Mouse (Mus musculus) ES-CJ7 (cell line): ENCODE measurements around the gene Cldn5.

Source experiments
- DNase-seq: peaks from one replicate; pipeline ENCODE4 v3.0.0; 2011; ENCODE audit warnings: low read depth, low spot score

The Cldn5 gene

DNA sequence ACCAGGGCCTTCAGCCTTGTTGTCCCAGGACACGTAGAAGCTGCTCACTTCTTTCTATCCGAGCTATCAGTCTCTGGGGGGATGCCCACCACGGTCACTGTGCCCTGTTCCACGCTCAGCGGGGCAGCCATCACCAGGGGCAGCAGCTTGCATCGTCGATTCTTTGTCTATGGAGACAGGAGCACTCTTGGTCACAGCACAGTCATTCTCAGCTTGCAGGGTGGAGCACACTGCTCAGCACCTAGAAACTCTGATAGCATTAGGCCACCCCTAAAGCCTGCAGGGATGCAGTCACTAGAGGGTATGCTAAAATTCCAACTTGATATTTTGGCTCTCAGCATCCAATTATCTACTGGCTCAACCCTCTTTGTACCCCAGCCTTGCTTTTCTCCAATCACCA is 8.4 kb downstream of the Cldn5 start:
- no peak for DNase-seq

DNA sequence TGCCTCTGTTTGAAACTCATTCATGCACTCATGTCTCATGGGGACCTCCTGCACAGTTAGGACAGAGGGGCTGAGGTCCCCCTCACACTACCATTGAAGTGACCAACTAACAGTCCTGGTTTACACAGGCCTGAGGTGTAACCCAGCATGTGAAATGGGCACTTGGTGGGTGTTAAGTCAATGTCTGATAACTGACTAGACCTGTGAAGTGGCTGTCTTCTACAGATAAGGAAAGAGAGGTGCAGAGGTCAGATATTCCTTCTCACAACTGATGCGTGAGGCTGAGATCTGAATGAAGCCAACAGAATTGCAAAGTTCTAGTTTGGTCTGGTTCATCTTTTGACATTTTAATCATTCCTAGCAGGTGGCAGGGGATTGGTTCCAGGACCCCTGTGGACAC is 8.8 kb downstream of the Cldn5 start:
- no peak for DNase-seq

DNA sequence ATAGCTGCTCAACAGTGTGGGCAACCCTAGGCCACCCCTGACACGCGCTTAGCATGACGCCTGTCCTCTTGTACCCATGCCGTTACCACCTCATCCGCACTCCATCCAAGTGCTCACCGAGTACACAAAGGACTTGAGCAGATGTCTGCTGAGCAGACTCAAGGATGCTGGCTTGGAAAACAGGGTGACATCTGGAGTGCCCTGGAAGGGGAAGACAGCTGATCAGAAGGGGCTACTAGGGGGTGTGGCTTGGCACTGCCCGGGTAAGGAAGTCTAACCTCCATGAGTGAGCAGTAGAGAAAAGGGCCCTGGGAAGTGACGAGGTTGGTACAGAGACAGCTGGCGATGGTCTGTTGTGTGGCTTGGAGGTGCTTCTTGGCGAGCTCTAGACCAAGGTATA is 10.0 kb downstream of the Cldn5 start:
- no peak for DNase-seq

DNA sequence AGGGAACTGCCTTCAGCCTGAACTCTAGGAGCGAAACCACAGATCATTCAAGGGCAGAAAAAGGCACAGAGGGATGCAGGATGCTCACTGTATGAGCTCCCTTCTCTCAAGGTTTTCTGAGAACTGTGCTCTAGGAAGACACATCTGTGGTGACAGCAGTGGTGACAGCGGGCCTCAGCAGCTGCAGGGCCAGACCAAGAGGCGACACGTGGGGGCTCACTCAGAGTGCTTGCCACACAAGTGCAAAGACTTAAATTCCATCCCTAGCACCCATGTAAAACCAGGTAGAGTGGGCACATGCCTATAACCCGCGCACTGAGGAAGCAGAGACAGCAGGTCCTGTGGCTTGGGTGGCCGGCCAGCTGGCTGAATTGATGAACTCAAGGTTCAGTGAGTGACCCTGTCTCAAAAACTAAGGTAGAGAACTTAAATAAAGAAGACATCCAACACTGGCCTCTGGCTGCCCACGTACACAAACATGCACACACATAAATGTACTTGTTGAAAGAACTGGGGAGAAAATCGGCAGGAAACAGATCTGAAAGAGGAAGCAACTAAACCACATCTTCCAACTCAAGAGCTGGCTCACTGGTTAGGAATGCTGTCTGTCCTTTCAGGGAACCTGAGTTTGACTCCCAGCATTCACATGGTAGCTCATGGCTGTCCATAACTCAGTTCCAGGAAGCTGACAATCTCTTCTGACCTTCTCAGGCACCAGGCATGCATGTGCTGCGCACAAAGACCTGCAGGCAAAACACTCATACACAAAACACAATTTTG is 12.2 kb downstream of the Cldn5 start:
- no peak for DNase-seq

DNA sequence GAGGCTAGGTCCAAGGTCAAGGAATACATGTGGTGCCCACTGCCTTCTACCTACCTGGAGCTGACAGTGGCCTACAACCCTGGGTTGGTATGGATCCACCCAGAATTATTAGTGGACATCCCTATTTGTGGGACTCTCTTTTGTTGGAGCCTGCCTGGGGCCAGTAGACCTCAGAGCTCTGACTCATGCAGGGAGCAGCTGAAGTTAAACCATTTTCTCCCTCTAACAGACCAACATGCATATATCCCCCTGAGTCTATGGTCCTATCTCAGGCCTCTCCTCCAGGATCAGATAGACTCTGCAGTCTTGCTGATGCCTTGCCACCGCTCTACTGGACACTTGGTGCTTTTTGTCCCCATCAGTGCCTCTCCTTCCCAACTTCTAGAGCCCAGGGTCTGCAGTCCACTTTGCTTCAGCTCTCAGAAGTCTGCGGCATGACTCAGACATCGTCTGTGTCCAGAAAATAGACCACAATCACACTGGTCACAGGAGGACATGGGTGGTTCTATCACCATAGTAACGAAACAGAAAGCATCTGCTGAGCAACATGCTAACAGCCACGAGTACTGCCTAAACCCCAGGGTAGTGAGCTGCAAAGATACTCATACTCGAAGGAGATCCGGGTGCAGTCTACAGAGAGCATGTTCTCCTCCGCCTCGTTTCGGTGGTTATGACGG is 18.7 kb downstream of the Cldn5 start:
- DNase-seq = no peak

DNA sequence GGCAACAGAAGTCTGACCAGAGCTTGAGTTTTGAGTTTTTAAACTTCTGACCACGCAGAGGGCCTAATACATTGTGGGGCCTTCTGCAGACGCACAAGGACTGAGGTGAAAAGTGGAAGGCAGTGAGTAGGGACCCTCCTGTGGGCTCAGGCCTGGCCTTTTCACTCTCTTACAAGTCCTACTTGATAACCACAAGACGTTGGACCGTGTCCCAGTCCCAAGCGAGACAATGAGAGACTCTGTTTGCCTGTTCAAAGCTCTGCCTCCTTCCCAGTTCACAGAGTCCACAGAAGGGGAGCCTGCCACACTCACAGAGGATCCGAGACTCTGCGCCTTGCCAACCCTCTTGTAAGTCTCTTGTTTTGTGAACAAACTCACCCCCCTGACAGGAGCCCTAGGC is 20.0 kb downstream of the Cldn5 start:
- DNase-seq = no peak

DNA sequence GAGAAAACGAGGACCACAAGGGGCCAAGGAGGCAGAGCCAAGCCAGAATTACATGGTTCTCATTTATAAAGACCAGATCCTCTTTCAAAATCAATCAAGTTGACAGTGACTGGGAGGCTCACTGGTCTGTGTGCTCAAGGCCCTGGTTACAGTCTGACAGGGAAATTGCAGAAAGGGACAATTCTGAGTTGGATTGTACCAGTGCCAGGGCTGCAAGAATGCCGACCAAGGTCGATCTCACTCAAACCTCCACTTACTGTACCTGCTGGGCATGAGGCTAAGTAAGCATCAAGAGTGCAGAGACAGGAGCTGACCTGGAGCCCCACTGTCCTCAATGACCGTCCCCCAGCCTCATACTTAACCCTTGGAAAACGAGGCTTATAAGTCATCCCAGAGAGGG is 21.5 kb downstream of the Cldn5 start:
- DNase-seq = no peak

DNA sequence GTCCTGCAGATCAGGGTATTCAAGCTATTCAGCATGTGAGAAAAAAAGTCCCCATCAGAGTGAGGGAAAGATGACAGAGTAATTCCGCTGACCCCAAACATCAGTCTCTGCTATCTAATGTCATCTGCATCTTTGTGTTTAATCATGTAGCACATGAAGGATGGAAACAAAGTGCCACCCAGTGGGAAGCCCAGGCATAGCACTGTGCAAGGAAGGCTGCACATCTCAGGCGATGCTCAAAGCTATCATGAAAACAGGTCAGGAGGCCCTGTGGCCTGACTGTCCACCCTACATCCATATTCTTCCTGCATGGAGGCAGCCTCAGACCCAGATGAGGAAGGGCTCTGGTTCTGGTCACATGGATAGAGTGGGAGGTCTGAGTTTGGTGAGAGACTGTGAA is 22.2 kb downstream of the Cldn5 start:
- peak; percentile 42 for DNase-seq

DNA sequence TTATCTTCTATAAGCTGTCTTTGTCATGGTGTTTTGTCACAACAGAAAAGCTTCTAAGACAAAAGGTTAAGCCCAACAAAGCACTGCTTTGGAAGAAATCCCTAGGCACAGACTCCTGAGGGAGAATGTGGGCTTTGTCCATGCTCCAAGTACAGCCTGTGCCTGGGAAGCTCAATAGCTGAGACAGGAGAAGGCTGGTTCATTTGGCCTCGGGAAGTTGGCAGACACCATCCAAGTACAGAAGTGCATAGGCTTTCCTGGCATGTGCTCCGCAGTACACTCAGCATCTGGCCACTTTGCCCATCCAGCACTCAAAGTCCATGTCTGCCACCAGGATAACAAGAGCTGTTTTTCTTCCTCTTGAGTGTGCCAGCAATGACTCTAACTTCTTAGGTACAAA is 29.1 kb downstream of the Cldn5 start:
- DNase-seq = no peak

DNA sequence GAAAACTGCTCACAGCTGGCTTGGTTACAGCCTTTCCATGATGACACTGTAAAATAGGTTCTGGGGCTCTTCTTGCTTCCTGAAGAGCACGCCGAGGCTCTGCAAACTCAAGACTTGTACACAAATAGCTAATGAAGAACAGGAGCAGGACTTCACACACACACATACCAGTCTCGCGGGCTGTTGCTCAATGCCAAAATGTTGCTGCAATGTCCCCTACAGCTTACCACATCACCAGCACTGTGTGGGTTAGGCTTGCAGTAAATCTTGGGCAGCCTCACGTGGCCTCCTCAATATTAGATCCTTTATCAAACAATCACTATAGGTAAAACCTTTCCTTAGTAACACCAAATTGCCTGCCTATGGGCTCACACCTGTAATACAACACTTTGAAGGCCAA is 32.4 kb downstream of the Cldn5 start:
- DNase-seq = no peak

DNA sequence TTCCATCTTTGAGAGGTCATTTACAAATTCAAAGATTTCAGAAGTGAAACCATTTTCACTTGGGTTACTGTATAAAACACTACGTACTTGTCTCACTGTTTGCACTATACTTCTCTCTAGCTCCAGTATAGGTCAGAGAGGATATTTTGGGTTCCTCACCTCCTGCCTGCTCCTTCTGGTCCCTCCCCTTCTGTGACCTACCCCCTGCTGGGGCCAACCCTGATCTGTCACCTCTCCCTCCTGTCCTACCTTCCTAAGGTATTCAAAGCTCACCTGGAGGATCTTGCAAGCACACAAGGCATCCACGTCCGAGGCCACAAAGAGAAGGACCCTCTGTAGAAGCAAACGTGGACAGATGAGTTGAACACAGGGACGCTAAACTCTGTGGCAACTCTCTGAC is 34.4 kb downstream of the Cldn5 start:
- peak; percentile 52 for DNase-seq

DNA sequence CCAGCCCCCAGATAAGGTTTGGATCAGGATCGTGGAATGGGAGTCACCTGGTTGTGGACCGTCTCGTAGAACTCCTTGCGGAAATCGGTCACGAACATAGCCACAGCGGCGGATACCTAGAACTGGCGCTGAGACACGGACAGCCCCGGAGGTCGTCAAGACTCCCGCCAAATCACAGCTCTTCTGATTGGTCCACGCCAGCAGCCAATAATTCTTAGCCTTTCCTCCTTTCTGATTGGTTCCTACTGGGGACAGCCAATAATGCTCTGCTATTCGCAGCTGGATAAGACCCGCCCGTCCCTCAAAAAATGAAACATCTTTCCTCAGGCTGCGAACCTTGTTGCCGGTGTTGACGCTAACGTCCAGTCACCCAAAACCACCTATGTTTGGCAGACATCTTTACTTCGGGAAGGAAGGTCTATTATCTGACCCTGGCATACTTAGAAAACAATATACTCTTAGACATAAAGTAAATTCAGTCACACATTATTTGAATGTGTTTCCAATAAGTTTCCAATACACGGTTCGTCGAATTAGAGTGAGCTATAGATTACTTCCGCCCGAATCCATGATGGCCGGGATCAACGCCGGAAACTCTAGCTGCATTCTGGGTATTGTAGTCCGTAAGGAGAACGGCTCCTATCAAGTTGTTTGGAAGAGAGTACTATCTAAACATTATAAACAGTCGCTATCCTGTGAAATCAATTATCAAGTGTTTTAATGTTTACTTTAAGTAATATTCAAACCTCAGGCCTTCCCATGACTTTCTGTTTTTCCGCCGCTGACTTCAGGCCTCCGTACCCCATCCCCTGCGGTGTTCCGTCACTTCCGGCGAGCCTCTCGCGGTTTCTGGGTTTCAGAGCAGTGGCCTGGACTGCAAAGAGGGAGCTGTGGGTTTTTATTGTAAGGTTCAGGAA is 35.1 kb downstream of the Cldn5 start, which contains the start of the genes Ufd1 and Cdc45:
Gene Ufd1 (plus strand): TSS at position 312 of the 917 bp plus-strand sequence.
Gene Cdc45 (minus strand): TSS at position 520 of the 917 bp plus-strand sequence.
- DNase-seq = peak; percentile 97

DNA sequence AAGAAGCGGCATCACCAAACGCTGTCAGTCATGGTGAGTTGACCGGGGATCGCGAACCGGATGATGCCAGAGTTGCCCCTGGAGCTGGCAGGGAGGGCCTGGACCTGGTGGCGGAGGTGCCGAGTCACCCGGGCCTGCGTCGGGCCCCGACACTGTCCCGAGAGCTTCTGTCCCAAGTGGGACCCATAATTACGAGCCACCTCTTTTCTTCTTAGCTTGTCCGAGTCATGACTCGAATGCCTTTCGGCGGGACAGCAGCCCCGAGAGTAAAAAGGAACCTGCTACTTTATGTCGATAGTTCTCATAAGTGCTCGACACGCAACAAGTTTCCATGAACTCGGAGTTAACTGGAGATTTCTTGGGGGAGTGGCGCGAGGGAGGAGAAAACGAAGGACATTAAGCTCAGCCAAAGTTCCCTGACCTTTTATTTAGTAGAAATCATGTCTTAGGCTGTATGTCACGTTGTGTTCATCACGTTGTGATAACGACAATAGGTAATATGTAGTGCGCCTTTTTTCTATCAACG is 35.8 kb downstream of the Cldn5 start:
- DNase-seq = no peak

DNA sequence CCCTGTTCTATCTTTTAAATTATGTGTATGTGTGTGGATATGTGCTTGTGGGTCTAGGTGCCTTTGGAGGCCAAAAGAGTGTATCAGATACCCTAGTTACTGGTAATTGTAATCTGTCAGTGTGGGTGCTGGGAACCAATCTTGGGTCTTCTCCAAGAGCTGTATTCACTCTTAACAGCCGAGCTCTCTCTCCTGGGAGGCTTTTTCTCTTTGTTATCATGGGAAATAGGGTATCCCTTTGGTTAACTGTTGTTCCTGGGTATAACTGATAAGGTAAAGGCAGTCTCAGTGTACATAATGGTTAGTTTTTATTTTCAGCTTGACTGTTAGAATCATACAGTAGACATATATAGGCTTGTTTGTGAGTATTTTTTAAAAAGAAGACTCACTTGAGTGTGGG is 45.7 kb downstream of the Cldn5 start:
- no peak for DNase-seq

DNA sequence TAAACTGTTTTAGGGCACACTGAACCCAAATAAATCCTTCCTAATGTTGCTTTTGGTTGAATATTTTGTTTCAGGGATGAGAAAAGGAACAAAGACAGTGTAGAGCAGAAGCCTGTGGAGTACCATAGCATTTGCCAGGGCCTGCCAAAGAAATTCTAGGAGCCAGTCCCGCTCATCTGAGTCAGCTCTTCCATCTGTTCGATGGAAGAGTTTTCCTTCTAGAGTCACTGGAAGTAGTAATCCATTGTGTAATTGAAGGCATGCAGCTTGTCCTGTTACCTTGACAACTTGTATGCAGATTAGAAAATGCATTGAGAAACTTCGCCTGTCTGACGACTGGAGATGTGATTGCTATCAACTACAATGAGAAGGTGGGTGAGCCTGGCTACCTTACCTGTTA is 46.3 kb downstream of the Cldn5 start:
- no peak for DNase-seq
